Mouse (Mus musculus): ENCODE results near the gene Cd69. TPM values are rescaled to one million over a fixed set of nuclear protein-coding genes. Genes with fewer than 3 reads are reported as not detected.

The Cd69 gene
- total RNA-seq, 4 experiments from 2014 or later, result not detected

GRCm38 (mm10) chr6:129228935-129229773 is 46.1 kb downstream of the Cd69 start:
- DNase-seq (ENCODE audit: low spot score in 2 of 2), result no peak

DNA sequence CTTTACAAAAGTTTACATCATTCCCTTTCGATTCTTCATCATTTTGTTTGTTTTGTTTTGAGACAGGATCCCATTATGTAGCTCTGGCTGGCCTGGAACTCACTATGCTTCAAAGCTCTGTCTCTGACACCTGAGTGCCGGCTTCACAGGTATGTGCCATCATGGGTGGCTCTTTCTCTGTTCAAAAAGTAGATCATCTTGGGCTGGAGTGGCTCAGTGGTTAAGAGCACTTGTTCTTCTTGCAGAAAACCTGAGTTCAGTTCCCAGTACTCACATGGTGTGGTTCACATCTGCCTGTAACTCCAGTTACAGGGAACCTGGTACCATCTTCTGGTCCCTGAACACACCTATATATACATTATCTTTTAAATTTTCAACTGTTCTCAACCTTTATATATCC is 50.2 kb downstream of the Cd69 start:
- DNase-seq (ENCODE audit: low spot score in 2 of 2), result no peak

- DNase-seq (ENCODE audit: low spot score in 2 of 2), result no peak
Observed at GRCm38 (mm10) chr6:129224090-129224489, 51.1 kb downstream of the Cd69 start.

DNA sequence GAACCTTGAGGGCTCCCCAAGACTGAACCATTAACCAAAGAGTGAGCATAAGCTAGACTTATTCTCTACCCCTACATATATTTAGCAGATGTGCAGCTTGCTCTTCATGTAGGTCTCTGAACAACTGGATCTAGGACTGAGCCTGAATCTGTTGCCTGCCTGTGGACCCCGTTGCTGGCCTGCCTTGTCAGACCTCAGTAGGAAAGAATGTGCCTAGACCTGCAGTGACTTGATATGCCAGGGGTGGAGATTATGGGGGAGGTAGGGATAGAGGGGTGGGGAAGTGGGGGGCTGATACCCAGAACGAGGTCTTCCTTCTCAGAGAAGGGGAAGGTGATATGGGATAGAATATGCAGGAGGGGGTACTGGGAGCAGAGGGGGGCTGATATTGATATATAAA is 51.6 kb downstream of the Cd69 start:
- no peak for DNase-seq (ENCODE audit: low spot score in 2 of 2)

GRCm38 (mm10) chr6:129222188-129222800 is 52.9 kb downstream of the Cd69 start:
- DNase-seq (ENCODE audit: low spot score in 2 of 2), result no peak

GRCm38 (mm10) chr6:129221053-129221452 is 54.2 kb downstream of the Cd69 start:
- no peak for DNase-seq (ENCODE audit: low spot score in 2 of 2)

- DNase-seq (ENCODE audit: low spot score in 2 of 2), result no peak
Observed at GRCm38 (mm10) chr6:129219897-129220517, 55.2 kb downstream of the Cd69 start.

DNA sequence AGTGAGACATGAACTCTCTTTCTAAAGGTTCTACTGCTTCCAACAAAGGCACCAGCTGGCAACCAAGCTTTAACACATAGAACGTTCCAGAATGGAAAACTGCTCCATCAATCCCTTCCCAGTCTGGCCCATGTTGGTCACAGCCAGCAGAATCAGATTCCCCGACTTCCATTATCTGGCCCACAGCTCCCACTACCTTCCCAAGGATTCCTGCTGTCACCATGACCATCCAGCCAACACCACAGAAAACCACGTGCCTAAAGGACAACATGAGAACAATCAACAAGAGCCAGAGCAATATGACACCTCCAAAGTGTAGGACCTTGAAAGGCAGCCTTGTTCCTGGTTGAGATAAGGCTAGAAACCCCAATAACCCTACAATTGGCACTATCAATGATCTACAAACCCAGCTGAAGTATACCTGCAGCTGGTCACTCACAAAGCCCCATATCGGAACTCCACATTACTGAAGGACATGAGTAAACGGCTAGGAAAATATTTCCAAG is 57.0 kb downstream of the Cd69 start:
- DNase-seq (ENCODE audit: low spot score in 2 of 2), result no peak

Other genes starting within 250 kb of the Cd69 start
- not detected for gene Klrb1f, start 229.5 kb downstream of the Cd69 start, total RNA-seq (2022)
- gene Clec2e, start 174.5 kb downstream of the Cd69 start, total RNA-seq (2022), result not detected
- 1 to 10 TPM; 9.0 to 9.9 (median 9.7) TPM for gene Clec2d, start 94.8 kb downstream of the Cd69 start, total RNA-seq (2022)
- not detected for gene 4922502D21Rik, start 56.4 kb upstream of the Cd69 start, total RNA-seq (2022)
- gene Clec12a, start 67.3 kb upstream of the Cd69 start, total RNA-seq (2022), result under 1 TPM; 0.44 to 0.74 (median 0.58) TPM
- not detected for gene Clec12b, start 110.4 kb upstream of the Cd69 start, total RNA-seq (2022)
- gene Clec1b, start 121.9 kb upstream of the Cd69 start, total RNA-seq (2022), result 1 to 10 TPM in 1 of 4 experiments, under 1 TPM in 1, not detected in 2; 0.46 to 1.3 TPM
- gene Clec9a, start 133.4 kb upstream of the Cd69 start, total RNA-seq (2022), result under 1 TPM in 2 of 4 experiments, not detected in 2; 0.14 to 0.30 TPM
- 1 to 10 TPM in 3 of 4 experiments, under 1 TPM in 1; 0.58 to 1.9 (median 1.4) TPM for gene Clec1a, start 176.6 kb upstream of the Cd69 start, total RNA-seq (2022)
- gene Olr1, start 231.7 kb upstream of the Cd69 start, total RNA-seq (2022), result under 1 TPM in 1 of 4 experiments, not detected in 3; 0.14 TPM
- not detected for gene Tmem52b, start 237.1 kb upstream of the Cd69 start, total RNA-seq (2022)

Data from left cerebral cortex, adult 8-10 months (tissue).